Mouse (Mus musculus) bone marrow macrophage, adult 2 months (primary cell): ENCODE measurements around the gene Padi2. TPM values are rescaled to one million over a fixed set of nuclear protein-coding genes. Genes with fewer than 3 reads are reported as not detected.
A peak's percentile ranks its signal among the peaks of the same experiment; 100 is the strongest.

Source experiments
- H3K27ac ChIP-seq: 2 replicates; pipeline ENCODE4 v1.5.1; 2012; ENCODE audit warnings: low read depth, low read length; ENCODE audit not compliant: insufficient read depth
- H3K4me1 ChIP-seq: 2 replicates; pipeline ENCODE4 v1.6.1; 2012; ENCODE audit warnings: low read length; ENCODE audit not compliant: control insufficient read depth, insufficient read depth
- H3K4me3 ChIP-seq: 2 replicates; pipeline ENCODE4 v1.5.1; 2012; ENCODE audit warnings: mild to moderate bottlenecking, low read length, moderate library complexity; ENCODE audit not compliant: insufficient read depth
- CTCF ChIP-seq: IDR thresholded peaks from 2 replicates; pipeline ENCODE4 v1.5.1; 2012; ENCODE audit warnings: low read depth, mild to moderate bottlenecking, low read length, moderate library complexity
- POLR2A ChIP-seq: IDR thresholded peaks from 2 replicates; pipeline ENCODE4 v1.6.1; 2012; ENCODE audit warnings: mild to moderate bottlenecking, low read depth, low read length, borderline replicate concordance
- polyA plus RNA-seq: library from polyadenylated mRNA; stranded (reverse); fragments of >200 nt; gene quantifications from 2 replicates; pipeline ENCODE4 v1.2.4, GENCODE M21; 2012; ENCODE audit not compliant: missing spikeins, insufficient read depth, insufficient read length

The Padi2 gene
- 11.0 and 12.2 TPM in 2 replicates for polyA plus RNA-seq

DNA sequence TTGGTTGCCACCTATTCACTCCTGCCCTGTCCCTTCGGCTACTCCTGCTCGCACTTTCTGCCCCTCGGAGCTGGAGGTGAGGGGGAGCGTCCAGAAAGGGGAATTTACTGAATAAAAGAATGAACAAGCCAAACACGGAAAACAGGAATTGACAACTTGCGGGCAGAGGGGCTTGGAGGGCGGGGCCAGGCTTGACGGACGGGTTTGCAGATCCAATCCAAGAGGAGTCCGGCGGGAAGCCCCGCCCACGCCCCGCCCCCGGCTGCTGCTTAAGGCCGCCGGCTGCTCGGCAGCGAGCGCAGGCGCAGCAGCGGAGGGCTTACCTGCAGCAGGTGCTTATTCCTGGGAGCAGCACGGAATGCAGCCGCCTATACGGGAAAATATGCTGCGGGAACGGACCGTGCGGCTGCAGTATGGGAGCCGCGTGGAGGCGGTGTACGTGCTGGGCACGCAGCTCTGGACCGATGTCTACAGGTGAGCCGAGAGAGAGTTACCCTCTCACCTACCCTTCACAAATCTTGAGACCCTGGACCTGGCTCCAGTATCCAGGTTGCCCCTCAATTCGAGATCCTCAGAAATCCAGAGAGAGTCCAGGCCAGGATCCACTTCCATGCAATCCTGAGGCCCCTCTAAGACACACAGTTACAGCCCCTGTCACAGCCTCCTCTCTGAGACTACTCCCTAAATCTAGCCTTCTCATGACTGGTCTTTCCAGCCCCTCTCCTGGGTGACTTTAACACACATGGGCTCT, at the start of gene Padi2:
Padi2 (plus strand) TSS at position 269 of the 751 bp plus-strand sequence.
- H3K27ac ChIP-seq: no peak within 1 kb of the TSS
- TF ChIP-seq CTCF (no peak), POLR2A (no peak)

DNA sequence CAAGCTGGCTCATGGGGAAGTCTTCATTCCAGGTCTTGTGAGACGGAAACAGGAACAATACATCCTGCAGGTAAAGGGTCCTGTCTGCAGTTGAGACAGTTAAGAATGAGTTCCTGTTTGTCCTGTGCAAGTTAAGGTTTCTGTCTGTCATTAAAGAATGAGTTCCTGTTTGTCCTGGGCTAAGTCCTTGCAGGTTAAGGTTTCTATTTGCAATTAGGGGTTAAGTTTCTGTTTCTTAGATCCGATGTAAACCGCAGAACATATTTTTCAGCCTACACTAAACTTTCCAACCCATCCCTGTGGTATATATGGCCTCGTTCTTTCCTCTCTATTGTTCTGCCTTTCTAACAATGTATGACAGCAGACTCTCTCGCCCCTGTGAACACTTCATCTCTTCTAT, 49.1 kb upstream of the Padi2 start:
- Histone ChIP-seq H3K27ac (no peak overlapping the region), H3K4me3 (no peak overlapping the region), H3K4me1 (no peaks in the 10 kb centered on the region)
- TF ChIP-seq POLR2A (no peak), CTCF (no peak)

More for the DNA sequence above, at the start of gene Padi2:
- Histone ChIP-seq H3K4me3 (peak within 1 kb of the TSS; percentile 54), H3K4me1 (peaks cover 9% of the 10 kb centered on the region; the same call in 1 of the 2 replicates)

DNA sequence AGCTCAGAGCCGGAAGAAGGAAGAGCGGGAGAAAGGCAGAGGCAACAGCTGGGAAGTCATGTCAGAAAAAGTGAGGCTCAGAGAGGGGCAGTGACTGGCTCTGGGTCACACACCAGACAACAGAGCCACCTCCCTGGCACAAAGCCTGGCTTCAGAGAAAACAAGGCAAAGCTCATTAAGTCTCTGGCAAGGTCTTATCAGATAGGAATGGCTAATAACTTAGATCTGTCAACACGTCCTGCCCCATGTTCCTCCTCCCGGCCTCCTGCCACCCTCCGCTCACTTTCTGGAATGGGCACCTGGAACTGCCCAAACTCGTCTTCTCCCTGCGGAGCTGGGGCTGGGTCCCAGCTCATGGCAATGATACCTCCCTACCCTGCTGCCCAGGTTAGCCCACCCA, 48.3 kb upstream of the Padi2 start:
- Histone ChIP-seq H3K27ac (no peak overlapping the region), H3K4me3 (no peak overlapping the region), H3K4me1 (0 out of 2 replicates have a peak, but pooled peaks cover 4% of the 10 kb centered on the region)
- no peak for TF ChIP-seq CTCF

DNA sequence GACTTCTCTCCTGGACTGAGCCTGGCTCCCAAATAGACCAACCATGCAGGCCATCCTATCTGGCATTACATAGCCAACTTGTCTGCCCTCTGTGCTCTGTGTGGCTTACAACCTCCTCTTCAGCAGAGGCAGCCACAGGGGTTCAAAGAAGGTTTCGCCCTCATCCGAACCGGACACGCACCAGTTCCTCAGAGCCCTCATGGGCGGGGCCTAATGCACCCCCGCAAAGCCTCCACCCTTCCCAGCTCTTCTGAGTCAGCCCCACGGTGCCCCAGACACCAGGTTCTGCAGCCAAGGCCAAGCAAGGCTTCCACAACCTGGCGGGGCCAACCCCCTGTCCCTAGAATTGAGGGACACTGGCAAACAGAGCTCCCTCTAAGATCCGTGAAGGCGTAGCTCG, 46.9 kb upstream of the Padi2 start:
- H3K4me1 ChIP-seq: 0 out of 2 replicates have a peak, but pooled peaks cover 4% of the 10 kb centered on the region
- no peak overlapping the region for H3K4me3 ChIP-seq
- no peak overlapping the region for H3K27ac ChIP-seq

DNA sequence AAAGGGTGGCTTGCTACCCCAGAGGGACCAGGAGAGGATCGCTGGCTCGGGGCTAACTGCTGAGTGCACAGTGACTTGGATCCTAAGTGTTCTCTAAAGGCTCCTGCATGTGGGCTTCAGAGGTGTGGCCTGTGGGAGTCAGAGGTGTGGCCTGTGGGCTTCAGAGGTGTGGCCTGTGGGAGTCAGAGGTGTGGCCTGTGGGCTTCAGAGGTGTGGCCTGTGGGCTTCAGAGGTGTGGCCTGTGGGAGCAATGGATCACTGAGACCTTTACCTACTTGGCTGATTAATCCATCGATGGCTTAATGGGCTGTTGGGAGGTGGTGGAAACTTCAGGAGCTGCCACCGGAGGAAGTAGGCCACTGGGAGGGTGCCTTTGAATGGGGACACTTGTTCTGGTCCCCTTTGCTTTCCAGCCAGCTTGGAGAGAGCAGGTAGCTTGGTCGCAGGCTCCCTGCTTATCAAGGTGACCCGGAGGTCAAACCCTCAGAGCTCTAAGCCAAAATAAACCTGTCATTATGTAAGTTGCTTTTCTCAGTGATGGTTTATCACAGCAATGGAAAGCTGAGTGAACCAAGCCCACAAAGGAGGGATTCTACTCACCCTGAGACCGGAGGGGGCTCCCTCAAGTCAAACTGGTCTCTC, 45.9 kb upstream of the Padi2 start:
- H3K27ac ChIP-seq: no peak overlapping the region
- H3K4me3 ChIP-seq: no peak overlapping the region
- 0 out of 2 replicates have a peak, but pooled peaks cover 4% of the 10 kb centered on the region for H3K4me1 ChIP-seq
- TF ChIP-seq CTCF (no peak), POLR2A (no peak)

More for the DNA sequence above, 46.9 kb upstream of the Padi2 start:
- TF ChIP-seq CTCF: no peak
- no peak for TF ChIP-seq POLR2A

DNA sequence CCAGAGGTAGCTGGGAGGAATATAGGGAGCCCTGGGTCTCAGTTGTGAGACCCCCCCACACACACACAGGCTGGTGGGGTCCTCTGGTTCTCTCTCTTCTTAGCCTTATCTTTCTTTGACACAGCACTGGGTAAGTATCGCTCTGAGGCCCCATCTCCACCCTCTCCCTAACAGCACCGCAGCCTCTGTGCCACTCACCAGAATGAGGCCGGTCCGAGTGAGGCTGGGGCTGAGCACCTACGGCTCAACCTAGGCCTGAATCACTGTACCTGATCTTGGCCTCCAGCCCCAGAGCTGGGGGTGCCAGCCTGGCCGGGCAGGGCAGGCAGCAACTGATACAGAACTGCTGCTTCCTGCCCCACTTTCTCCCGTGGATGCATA, 45.4 kb upstream of the Padi2 start:
- TF ChIP-seq CTCF (no peak), POLR2A (no peak)
- no peak overlapping the region for H3K27ac ChIP-seq
- H3K4me1 ChIP-seq: 0 out of 2 replicates have a peak, but pooled peaks cover 4% of the 10 kb centered on the region
- no peak overlapping the region for H3K4me3 ChIP-seq

DNA sequence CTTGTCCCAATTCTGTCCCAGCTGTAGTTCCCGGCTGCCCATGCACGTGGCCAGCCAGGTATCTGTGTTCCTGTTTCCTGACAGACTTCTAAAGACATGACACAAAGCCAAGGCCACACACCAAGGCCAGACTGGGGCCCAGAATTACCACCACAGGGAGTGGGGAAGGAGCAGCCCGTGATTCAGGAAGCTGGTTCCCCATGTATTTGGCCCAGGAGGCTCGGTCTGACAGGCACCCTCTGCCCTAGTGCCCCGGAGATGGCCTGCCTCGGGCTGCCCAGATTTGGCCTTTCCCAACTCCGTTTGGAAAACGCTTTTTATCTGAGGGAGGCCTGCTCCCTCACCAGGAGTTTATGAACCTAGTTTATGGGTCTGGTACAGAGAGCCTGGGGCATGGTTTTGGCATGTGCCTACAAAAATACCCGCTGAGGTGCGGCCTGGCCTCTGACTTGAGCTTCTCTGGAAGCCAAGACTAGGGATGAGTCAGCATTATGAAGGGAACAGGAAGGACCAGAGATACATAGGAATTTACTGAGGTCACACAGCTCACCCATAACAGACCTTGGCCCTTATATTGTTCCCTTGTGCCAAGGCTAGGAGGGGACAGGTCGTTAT, 44.0 kb upstream of the Padi2 start:
- no peak for TF ChIP-seq POLR2A
- TF ChIP-seq CTCF: no peak
- Histone ChIP-seq H3K27ac (no peak overlapping the region), H3K4me3 (no peak overlapping the region), H3K4me1 (peaks cover 4% of the 10 kb centered on the region; the same call in 1 of the 2 replicates)

DNA sequence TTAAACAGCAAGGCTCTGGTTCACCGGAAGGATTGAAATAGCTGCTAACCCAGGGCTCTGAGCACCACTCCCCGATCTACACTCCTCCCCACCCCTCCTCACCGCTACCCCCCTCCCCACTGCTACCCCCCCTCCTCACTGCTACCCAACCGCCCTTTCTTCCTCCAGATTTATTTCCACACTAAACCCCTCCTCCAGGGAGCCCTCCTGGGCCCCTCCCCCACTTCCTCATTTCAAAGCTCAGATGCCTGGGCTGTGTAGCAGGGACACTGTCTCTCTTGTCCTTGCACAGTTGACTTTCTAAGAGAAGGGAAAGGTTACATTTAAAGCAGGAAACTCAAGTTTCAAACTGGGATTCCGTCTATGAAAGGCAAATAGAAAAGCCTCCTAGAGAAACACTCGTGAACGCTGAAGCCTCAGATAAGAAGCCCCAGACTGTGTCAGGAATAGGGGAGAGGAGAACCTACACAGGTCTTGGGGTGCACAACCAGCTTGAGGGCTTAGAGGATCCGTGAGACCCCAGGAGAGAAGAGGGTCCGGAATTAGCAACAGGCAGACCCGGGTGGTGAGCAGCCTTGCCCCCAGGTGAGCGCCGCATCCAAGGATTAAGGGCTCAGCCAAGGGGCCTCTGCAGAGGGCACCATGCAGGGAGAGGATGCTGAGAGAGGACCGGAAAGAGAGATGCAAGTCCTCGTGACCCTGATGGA, 37.5 kb upstream of the Padi2 start:
- no peak overlapping the region for H3K4me3 ChIP-seq
- TF ChIP-seq CTCF (no peak), POLR2A (no peak)
- peaks cover 39% of the 10 kb centered on the region for H3K4me1 ChIP-seq
- peak overlapping the region; percentile 57 for H3K27ac ChIP-seq

DNA sequence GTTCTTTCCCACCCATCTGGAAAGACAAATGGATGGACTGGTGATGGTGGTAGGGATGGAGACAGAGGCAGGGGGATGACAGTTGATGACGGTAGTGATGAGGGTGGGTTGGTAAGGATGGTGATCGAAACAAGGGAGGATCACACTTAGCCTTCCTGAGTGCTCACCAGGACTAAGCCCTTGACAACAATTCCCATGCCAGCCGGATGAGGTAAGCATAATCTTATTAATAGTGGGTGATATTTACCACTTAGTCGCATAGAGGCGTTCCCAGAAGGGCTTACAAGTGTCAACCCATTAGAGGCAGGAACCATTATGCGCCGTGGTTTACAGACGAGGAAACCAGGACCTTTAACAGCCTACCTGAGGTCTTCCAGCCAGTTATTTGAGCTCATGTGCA, 36.2 kb upstream of the Padi2 start:
- TF ChIP-seq CTCF (no peak), POLR2A (no peak)
- no peak overlapping the region for H3K27ac ChIP-seq
- H3K4me3 ChIP-seq: no peak overlapping the region
- peaks cover 39% of the 10 kb centered on the region for H3K4me1 ChIP-seq

DNA sequence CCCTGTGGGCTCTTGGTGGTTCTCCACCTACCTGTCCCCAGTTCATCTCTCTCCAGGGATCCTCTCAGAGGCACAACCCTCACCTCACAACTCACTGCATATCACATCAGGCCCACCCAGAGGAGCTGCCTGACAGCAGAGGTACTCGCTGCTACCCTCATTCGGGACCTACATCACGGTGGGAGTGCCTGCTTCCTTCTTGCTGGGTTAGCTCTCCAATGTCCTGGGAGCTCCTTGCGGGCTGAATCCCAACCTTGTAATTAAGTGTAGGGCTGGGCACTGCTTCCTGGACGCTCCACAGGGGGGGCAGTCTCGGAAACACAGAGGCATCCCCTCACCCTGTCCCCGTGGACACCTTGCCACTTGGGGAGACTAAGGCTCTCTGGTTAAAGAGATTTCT, 35.3 kb upstream of the Padi2 start:
- Histone ChIP-seq H3K4me1 (peaks cover 39% of the 10 kb centered on the region), H3K4me3 (no peak overlapping the region), H3K27ac (no peak overlapping the region)
- TF ChIP-seq CTCF (no peak), POLR2A (no peak)
